Mouse (Mus musculus) gastrocnemius, adult 2 months (tissue): ENCODE results near the gene Hhipl1. TPM values are rescaled to one million over a fixed set of nuclear protein-coding genes. Genes with fewer than 3 reads are reported as not detected.

ENCODE experiments used
- DNase-seq: peaks from one replicate; pipeline ENCODE4 v3.0.0; 2022
- H3K27ac ChIP-seq: fragments of 200-600 bp; 2 replicates; pipeline ENCODE4 v1.8.1; 2022; ENCODE audit warnings: mild to moderate bottlenecking
- H3K4me3 ChIP-seq: fragments of 200-600 bp; 2 replicates; pipeline ENCODE4 v1.8.1; 2022; ENCODE audit warnings: mild to moderate bottlenecking, moderate library complexity
- CTCF ChIP-seq: fragments of 200-600 bp; IDR thresholded peaks from 2 replicates; pipeline ENCODE4 v1.8.1; 2022; ENCODE audit warnings: antibody characterized with exemption, mild to moderate bottlenecking, moderate library complexity
- intact Hi-C: fragments of 180-260 bp; cut with DNase I; formaldehyde crosslinking; loops from one replicate; pipeline ENCODE4 v1.15.1; 2025
- long read RNA-seq, 2 experiments: library from polyadenylated mRNA; stranded (forward); transcript quantifications; one replicate each; pipeline ENCODE4 v2.0.0; 2021
- total RNA-seq, 2 experiments: library from RNA; stranded (reverse); gene quantifications; 2 replicates each; pipeline ENCODE4 v1.2.3; 2021

Hhipl1 gene
- 1 to 10 TPM in 1 of 2 experiments, under 1 TPM in 1; 0.66 to 1.1 TPM for total RNA-seq
- long read RNA-seq, experiment 1, partial matches to known transcripts: 0 of 2 reads
- long read RNA-seq, experiment 1, other reads (novel, unspliced or antisense): 2 of 2 reads
- long read RNA-seq, experiment 2, partial matches to known transcripts: 0 of 1 reads
- long read RNA-seq, experiment 2, other reads (novel, unspliced or antisense): 0 of 1 reads

GRCm38 (mm10) chr12:108305812-108306794, at the start of gene Hhipl1:
Gene Hhipl1, plus strand, starts transcription at chr12:108306270.
- intact Hi-C loops: no loop called here
- peak; percentile 32 for TF ChIP-seq CTCF
- peak within 1 kb of the TSS; percentile 81 for H3K4me3 ChIP-seq
- H3K27ac ChIP-seq: peak within 1 kb of the TSS; percentile 85
- peak; percentile 71 for DNase-seq

DNA sequence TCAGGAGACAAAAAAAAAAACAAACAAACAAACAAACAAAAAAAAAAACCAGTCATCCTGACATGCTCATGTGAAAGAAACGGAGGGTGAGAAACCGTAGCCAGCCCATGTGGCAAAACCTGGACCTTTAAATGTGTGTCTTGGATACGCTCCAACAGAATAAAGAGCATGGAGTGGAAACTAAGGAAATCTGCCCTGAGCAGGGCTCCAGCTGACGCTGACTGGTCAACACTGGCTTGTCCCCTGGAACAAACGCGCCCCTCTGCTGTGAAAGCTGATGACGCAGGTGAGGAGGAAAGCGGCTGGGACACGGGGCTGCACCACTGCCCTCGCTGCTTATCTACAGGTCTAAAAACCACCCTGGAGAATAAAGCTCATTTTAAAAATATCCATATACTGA, 49.3 kb upstream of the Hhipl1 start:
- intact Hi-C loops: no loop called here
- Histone ChIP-seq H3K4me3 (no peak overlapping the region), H3K27ac (no peak overlapping the region)
- no peak for TF ChIP-seq CTCF
- DNase-seq: no peak

GRCm38 (mm10) chr12:108259322-108260049, 46.6 kb upstream of the Hhipl1 start:
- no peak for TF ChIP-seq CTCF
- intact Hi-C loops: no loop called here
- H3K4me3 ChIP-seq: no peak overlapping the region
- H3K27ac ChIP-seq: peak overlapping the region; percentile 35; the same call in 1 of the 2 replicates
- DNase-seq: no peak

GRCm38 (mm10) chr12:108260950-108261349, 45.1 kb upstream of the Hhipl1 start:
- no peak for TF ChIP-seq CTCF
- no peak for DNase-seq
- H3K27ac ChIP-seq: no peak overlapping the region
- no peak overlapping the region for H3K4me3 ChIP-seq
- intact Hi-C loops: no loop called here

DNA sequence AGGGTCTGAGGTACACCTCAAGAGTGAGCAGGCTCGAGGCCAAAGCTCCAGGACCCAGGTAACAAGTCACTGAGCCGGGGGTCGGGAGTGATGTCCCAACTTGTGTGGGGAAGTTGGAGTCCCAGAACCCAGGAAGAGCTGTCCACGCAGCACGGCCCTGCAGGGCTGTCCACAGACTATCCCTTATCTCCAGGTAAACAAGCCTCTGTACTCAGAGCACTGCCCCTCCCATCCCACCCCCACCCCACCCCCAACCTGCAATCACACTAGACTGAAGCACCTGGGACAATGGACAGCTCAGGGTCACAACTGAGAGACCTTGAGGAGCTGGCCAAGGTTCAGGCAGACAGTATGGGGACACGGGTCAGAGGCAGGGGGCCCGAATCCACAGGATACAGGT, 41.2 kb upstream of the Hhipl1 start:
- Histone ChIP-seq H3K4me3 (no peak overlapping the region), H3K27ac (peak overlapping the region; percentile 70)
- intact Hi-C loops: no loop called here
- DNase-seq: no peak
- no peak for TF ChIP-seq CTCF

DNA sequence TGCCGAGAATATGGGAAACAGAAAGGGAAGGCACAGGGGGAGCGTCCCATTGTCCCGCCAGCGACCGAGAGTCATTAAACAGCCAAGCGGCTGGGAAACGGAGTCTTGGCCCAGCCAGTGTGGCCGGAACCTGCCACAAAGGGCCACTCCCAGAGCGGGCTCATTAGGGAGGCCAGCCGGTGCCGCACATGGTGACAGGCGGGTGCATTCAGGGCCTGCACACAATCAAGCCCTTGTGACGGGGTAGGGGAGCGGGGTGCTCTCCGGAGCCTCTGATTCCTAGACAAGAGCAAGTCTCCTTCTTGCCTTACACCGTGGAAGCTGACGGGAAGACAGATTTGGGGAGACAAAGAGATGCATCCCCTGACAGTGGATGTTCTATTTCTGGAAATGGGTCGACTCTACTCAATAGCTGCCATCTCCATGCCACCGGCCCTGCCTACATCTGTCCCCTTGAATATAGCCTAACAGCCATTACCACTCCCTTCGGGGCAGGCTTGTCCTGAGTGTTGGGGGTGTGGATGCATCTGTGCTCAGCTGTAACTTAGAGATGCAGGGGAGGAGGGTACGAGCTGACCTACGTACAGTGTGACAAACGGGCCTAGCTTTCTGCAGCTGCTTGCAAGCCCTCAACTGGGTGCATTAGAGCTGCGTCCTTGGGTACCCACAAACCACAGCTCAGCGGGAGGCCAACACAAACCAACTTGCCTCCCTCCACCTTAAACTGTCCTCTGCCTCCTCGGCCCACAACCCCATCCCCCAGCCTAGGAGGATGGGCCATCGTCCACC, 40.0 kb upstream of the Hhipl1 start:
- peak overlapping the region; percentile 46 for H3K4me3 ChIP-seq
- no peak for TF ChIP-seq CTCF
- DNase-seq: peak; percentile 64
- intact Hi-C loops: no loop called here
- peak overlapping the region; percentile 70 for H3K27ac ChIP-seq

DNA sequence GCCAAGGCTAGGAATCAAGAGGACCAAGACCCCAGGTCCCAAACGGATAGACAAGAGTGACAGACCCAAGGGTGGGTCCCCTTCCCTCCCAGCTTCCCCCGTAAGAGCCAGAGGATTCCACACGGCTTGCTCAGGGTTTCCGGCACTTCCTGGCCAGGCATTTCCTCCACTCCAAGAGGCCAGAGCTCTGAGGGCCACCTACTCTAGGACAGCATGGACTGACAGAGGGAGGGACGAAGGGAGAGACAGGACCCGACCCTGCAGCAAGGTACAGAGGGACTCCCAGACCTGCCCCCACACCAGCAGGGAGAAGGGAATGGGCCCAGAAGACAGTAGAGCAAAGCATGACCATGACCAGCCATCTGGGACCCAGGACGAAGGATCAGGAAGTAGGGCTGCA, 38.4 kb upstream of the Hhipl1 start:
- peak; percentile 34 for DNase-seq
- no peak for TF ChIP-seq CTCF
- intact Hi-C loops: no loop called here
- H3K27ac ChIP-seq: peak overlapping the region; percentile 70
- peak overlapping the region; percentile 34 for H3K4me3 ChIP-seq

GRCm38 (mm10) chr12:108268970-108269369, 37.1 kb upstream of the Hhipl1 start:
- no peak for TF ChIP-seq CTCF
- DNase-seq: no peak
- H3K27ac ChIP-seq: peak overlapping the region; percentile 70
- no peak overlapping the region for H3K4me3 ChIP-seq
- intact Hi-C loops: no loop called here

DNA sequence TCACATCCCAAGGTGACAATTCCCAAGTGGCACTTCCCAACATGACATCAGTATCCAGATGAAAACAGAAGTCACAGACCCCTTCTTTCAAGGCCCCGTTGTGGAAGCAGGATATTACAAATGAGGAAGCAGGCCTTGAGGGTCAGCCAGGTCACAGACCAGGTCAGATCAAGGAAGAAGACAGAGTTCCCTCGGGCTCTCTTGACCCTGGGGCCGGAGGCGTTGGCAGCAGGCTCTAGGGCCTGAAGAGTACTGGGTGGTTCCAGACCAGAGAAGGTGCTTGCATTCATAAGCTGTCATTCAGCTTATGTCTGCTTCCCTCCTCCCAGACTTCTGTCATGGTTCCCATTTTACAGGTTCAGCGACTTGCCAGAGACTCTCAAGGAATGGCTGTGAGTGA, 36.4 kb upstream of the Hhipl1 start:
- TF ChIP-seq CTCF: no peak
- H3K27ac ChIP-seq: peak overlapping the region; percentile 70
- H3K4me3 ChIP-seq: no peak overlapping the region
- intact Hi-C loops: no loop called here
- DNase-seq: no peak

GRCm38 (mm10) chr12:108270240-108270919, 35.7 kb upstream of the Hhipl1 start:
- Histone ChIP-seq H3K4me3 (peak overlapping the region; percentile 29; the same call in 1 of the 2 replicates), H3K27ac (peak overlapping the region; percentile 49; the same call in 1 of the 2 replicates)
- DNase-seq: peak; percentile 39
- intact Hi-C loops: no loop called here
- TF ChIP-seq CTCF: no peak

DNA sequence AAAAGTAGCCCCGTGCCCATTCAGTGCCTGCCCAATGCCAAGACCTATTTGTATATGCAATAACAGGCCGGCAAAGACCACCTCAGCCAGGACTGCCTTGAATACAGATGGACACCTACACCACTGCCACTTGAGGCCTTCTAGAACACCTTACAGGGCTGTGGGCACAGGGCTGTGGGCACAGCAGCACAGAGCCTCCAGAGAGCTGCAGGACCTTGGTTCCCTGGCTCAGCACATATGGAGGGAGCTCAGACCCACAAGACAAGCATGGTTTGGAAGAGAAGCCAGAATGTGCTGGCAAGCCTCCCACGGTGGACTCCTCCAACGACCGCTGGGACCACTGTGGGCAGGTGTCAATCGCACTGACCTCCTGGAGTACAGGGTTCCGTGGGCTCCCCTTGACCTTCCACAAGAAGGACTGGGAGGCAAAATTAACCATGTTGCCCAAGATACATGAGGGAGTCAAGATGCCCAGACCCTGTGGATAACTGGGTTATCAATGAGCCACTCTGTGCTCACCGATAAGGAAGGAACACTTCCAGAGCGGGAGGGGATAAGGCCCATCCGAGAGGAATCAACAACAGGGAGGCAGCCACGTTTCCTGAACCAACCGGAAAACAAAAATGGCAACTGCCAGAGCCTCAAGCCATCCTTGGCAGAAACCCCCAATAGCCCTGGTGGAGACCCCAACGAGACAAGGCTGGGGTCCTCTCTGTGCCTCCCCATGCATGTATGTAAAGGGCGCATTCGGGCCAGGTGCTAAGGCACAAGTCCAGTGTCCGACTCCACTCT, 34.5 kb upstream of the Hhipl1 start:
- TF ChIP-seq CTCF: no peak
- intact Hi-C loops: no loop called here
- Histone ChIP-seq H3K27ac (peak overlapping the region; percentile 51), H3K4me3 (peak overlapping the region; percentile 25)
- DNase-seq: peak; percentile 26
